22 mouse cellular contexts compared by ENCODE assay signal in genomic region chr4:142055600-142055999, GRCm38 (mm10). TPM values are rescaled to one million over a fixed set of nuclear protein-coding genes. Genes with fewer than 3 reads are reported as not detected.
DNase-seq lines count a peak whose midpoint lies in the region; ATAC-seq and TF ChIP-seq lines count a peak whose summit lies in the region.
"Had no signal": no experiment of that assay in that cellular context is flagged by ENCODE, and none has a peak within 500 bp of the region (broad histone marks: within the 10 kb centered on the region; RNA-seq: fewer than 3 reads in every experiment).

No protein-coding gene starts in this region.

- ATAC-seq in hindbrain, postnatal 0 days, result peak; percentile 48
- no peak for ATAC-seq in hindbrain, embryonic 12.5 days (ENCODE audit: low FRiP score)
- no peak for ATAC-seq in midbrain, postnatal 0 days (ENCODE audit: low FRiP score)
- ATAC-seq in midbrain, embryonic 13.5 days, result no peak
- ATAC-seq in stomach, postnatal 0 days (ENCODE audit: low FRiP score, low TSS enrichment), result peak; percentile 38
- ATAC-seq in CD4-positive, CD25-positive, alpha-beta regulatory T cell, adult 4 months, result no peak
- ATAC-seq: forebrain, embryonic 16.5 days; intestine, postnatal 0 days; lung, postnatal 0 days had no signal

- H3K4me1 ChIP-seq in hindbrain, postnatal 0 days (ENCODE audit: insufficient read depth, low read length), result peaks cover 7% of the 10 kb centered on the region; the same call in 1 of the 2 replicates
- peaks cover 4% of the 10 kb centered on the region for H3K4me1 ChIP-seq in hindbrain, embryonic 12.5 days
- no peaks in the 10 kb centered on the region for H3K4me1 ChIP-seq in midbrain, postnatal 0 days (ENCODE audit: insufficient read depth, low read length)
- H3K4me1 ChIP-seq in midbrain, embryonic 13.5 days (replicated peaks), result 0 out of 2 replicates have a peak, but pooled peaks cover 4% of the 10 kb centered on the region
- H3K4me1 ChIP-seq in stomach, postnatal 0 days (replicated peaks; ENCODE audit: control insufficient read depth, insufficient read depth), result peaks cover 10% of the 10 kb centered on the region; the same call in 1 of the 2 replicates
- H3K4me1 ChIP-seq: midbrain, embryonic 12.5 days had no signal

- no peak overlapping the region for H3K9ac ChIP-seq in hindbrain, postnatal 0 days (replicated peaks; ENCODE audit: low read length)
- H3K9ac ChIP-seq in hindbrain, embryonic 12.5 days, result no peak overlapping the region
- no peak overlapping the region for H3K9ac ChIP-seq in midbrain, postnatal 0 days (replicated peaks; ENCODE audit: low read length, poor library complexity, severe bottlenecking)
- H3K9ac ChIP-seq in midbrain, embryonic 13.5 days (replicated peaks), result no peak overlapping the region
- no peak overlapping the region for H3K9ac ChIP-seq in stomach, postnatal 0 days (ENCODE audit: low read length)
- H3K9ac ChIP-seq: hindbrain, embryonic 14.5 days; limb, embryonic 15.5 days; liver, embryonic 15.5 days; midbrain, embryonic 12.5 days had no signal

- peak; percentile 51 for DNase-seq in hindbrain, postnatal 0 days (ENCODE audit: low spot score)
- peak; percentile 53 for DNase-seq in midbrain, postnatal 0 days (ENCODE audit: low spot score)
- peak; percentile 93 to 94 for DNase-seq in cerebellum, postnatal 10 days
- no peak for DNase-seq in stomach, postnatal 0 days (ENCODE audit: low spot score)
- DNase-seq in natural killer cell, adult 2 months (ENCODE audit: low spot score in 2 of 2), result no peak
- DNase-seq: gastrocnemius, postnatal 25 days; heart, postnatal 14 days; layer of hippocampus, postnatal 36 days; right cerebral cortex, postnatal 25 days had no signal

- no peak for TF ChIP-seq CTCF in hindbrain, postnatal 0 days (IDR thresholded peaks at IDR 0.05; ENCODE audit: low read depth)
- no peak for TF ChIP-seq CTCF in midbrain, postnatal 0 days (IDR thresholded peaks at IDR 0.05)
- no peak for TF ChIP-seq CTCF in stomach, postnatal 0 days (IDR thresholded peaks at IDR 0.05; ENCODE audit: low read depth)

- H3K27ac ChIP-seq in hindbrain, postnatal 0 days, result no peak overlapping the region
- H3K27ac ChIP-seq in hindbrain, embryonic 12.5 days, result no peak overlapping the region
- H3K27ac ChIP-seq in midbrain, postnatal 0 days (ENCODE audit: low read depth, low read length), result no peak overlapping the region
- H3K27ac ChIP-seq in midbrain, embryonic 13.5 days, result no peak overlapping the region
- peak overlapping the region; percentile 56; the same call in 1 of the 2 replicates for H3K27ac ChIP-seq in stomach, postnatal 0 days (replicated peaks)
- H3K27ac ChIP-seq: hindbrain, embryonic 14.5 days; limb, embryonic 15.5 days; liver, embryonic 15.5 days; midbrain, embryonic 12.5 days had no signal

- no peak overlapping the region for H3K4me3 ChIP-seq in hindbrain, postnatal 0 days (ENCODE audit: low read length)
- no peak overlapping the region for H3K4me3 ChIP-seq in hindbrain, embryonic 12.5 days
- no peak overlapping the region for H3K4me3 ChIP-seq in midbrain, postnatal 0 days (ENCODE audit: low read depth, low read length)
- H3K4me3 ChIP-seq in midbrain, embryonic 13.5 days (replicated peaks), result no peak overlapping the region
- H3K4me3 ChIP-seq in stomach, postnatal 0 days (ENCODE audit: low read depth, low read length), result no peak overlapping the region
- H3K4me3 ChIP-seq: limb, embryonic 15.5 days; liver, embryonic 15.5 days; midbrain, embryonic 12.5 days had no signal

- no peaks in the 10 kb centered on the region for H3K9me3 ChIP-seq in hindbrain, postnatal 0 days (ENCODE audit: low read length)
- H3K9me3 ChIP-seq in hindbrain, embryonic 12.5 days (replicated peaks), result no peaks in the 10 kb centered on the region
- H3K9me3 ChIP-seq in midbrain, postnatal 0 days (ENCODE audit: low read length), result no peaks in the 10 kb centered on the region
- no peaks in the 10 kb centered on the region for H3K9me3 ChIP-seq in midbrain, embryonic 13.5 days
- no peaks in the 10 kb centered on the region for H3K9me3 ChIP-seq in stomach, postnatal 0 days (ENCODE audit: control insufficient read depth, low read length)
- H3K9me3 ChIP-seq: limb, embryonic 15.5 days; liver, embryonic 15.5 days; midbrain, embryonic 12.5 days had no signal

- no peak overlapping the region for H3K4me2 ChIP-seq in hindbrain, postnatal 0 days (ENCODE audit: low read depth, low read length)
- no peak overlapping the region for H3K4me2 ChIP-seq in hindbrain, embryonic 12.5 days (replicated peaks)
- H3K4me2 ChIP-seq in midbrain, postnatal 0 days (ENCODE audit: low read depth, low read length, poor library complexity, severe bottlenecking), result no peak overlapping the region
- H3K4me2 ChIP-seq in midbrain, embryonic 13.5 days (replicated peaks), result no peak overlapping the region
- no peak overlapping the region for H3K4me2 ChIP-seq in stomach, postnatal 0 days (replicated peaks; ENCODE audit: low read depth)
- H3K4me2 ChIP-seq: heart, embryonic 11.5 days; hindbrain, embryonic 14.5 days; limb, embryonic 15.5 days; liver, embryonic 15.5 days; midbrain, embryonic 12.5 days had no signal

- no peaks in the 10 kb centered on the region for H3K27me3 ChIP-seq in hindbrain, postnatal 0 days (ENCODE audit: insufficient read depth, low read length)
- no peaks in the 10 kb centered on the region for H3K27me3 ChIP-seq in hindbrain, embryonic 12.5 days
- no peaks in the 10 kb centered on the region for H3K27me3 ChIP-seq in midbrain, postnatal 0 days (ENCODE audit: insufficient read depth, low read length)
- no peaks in the 10 kb centered on the region for H3K27me3 ChIP-seq in midbrain, embryonic 13.5 days
- H3K27me3 ChIP-seq in stomach, postnatal 0 days (ENCODE audit: control insufficient read depth, insufficient read depth, low read length), result no peaks in the 10 kb centered on the region
- H3K27me3 ChIP-seq: CH12.LX; limb, embryonic 15.5 days; liver, embryonic 15.5 days; midbrain, embryonic 12.5 days had no signal

- H3K36me3 ChIP-seq in hindbrain, postnatal 0 days (ENCODE audit: insufficient read depth, low read length), result no peaks in the 10 kb centered on the region
- no peaks in the 10 kb centered on the region for H3K36me3 ChIP-seq in hindbrain, embryonic 12.5 days
- H3K36me3 ChIP-seq in midbrain, postnatal 0 days (ENCODE audit: insufficient read depth, low read length), result no peaks in the 10 kb centered on the region
- no peaks in the 10 kb centered on the region for H3K36me3 ChIP-seq in midbrain, embryonic 13.5 days
- H3K36me3 ChIP-seq in stomach, postnatal 0 days (ENCODE audit: control insufficient read depth, insufficient read depth, low read length), result no peaks in the 10 kb centered on the region; the same call in 1 of the 2 replicates
- H3K36me3 ChIP-seq: limb, embryonic 15.5 days; liver, embryonic 15.5 days; midbrain, embryonic 12.5 days had no signal

- TF ChIP-seq EP300 in stomach, postnatal 0 days (optimal IDR thresholded peaks at IDR 0.05), result no peak

- 65% methylated on average over 8 of the region's 8 CpGs for WGBS in hindbrain, postnatal 0 days
- WGBS in hindbrain, embryonic 12.5 days, result 80% methylated on average over 8 of the region's 8 CpGs
- 89% methylated on average over 8 of the region's 8 CpGs for WGBS in midbrain, postnatal 0 days
- 87% methylated on average over 8 of the region's 8 CpGs for WGBS in midbrain, embryonic 13.5 days
- WGBS in stomach, postnatal 0 days, result 75% methylated on average over 8 of the region's 8 CpGs

RNA-seq across cellular contexts. Expression of gene Tmem51, which starts 28.5 kb away (rescaled TPM):
- total RNA-seq in hindbrain, postnatal 0 days (2014; rRNA removed), result 7.5 and 7.6 TPM in 2 replicates
- polyA plus RNA-seq in hindbrain, postnatal 0 days (2015; fragmentation: Nextera tagmentation; extraction: Ambion mirVana), result 7.8 and 8.6 TPM in 2 replicates
- polyA plus RNA-seq in hindbrain, embryonic 12.5 days (2016; fragmentation: Nextera tagmentation; extraction: Ambion mirVana), result 7.1 and 8.7 TPM in 2 replicates
- total RNA-seq in midbrain, postnatal 0 days (2014; rRNA removed), result 5.9 and 7.1 TPM in 2 replicates
- 7.9 and 9.4 TPM in 2 replicates for polyA plus RNA-seq in midbrain, postnatal 0 days (2015; fragmentation: Nextera tagmentation; extraction: Ambion mirVana)
- polyA plus RNA-seq in midbrain, embryonic 13.5 days (2015; fragmentation: Nextera tagmentation; extraction: Ambion mirVana), result 5.7 and 6.4 TPM in 2 replicates
- 79.0 and 90.0 TPM in 2 replicates for polyA plus RNA-seq in stomach, postnatal 0 days (2015; fragmentation: Nextera tagmentation; extraction: Ambion mirVana)
- under 1 TPM; 0.86 to 0.96 TPM for polyA plus RNA-seq in CD4-positive, CD25-positive, alpha-beta regulatory T cell, adult 4 months (2017; shearing (Covaris generic))
- total RNA-seq: MEL had no signal

RNA-seq across cellular contexts. Expression of gene Fhad1, which starts 40.7 kb away (rescaled TPM):
- 2.0 and 16.9 TPM in 2 replicates for total RNA-seq in hindbrain, postnatal 0 days (2014; rRNA removed)
- polyA plus RNA-seq in hindbrain, postnatal 0 days (2015; fragmentation: Nextera tagmentation; extraction: Ambion mirVana), result 5.8 and 7.5 TPM in 2 replicates
- 5.2 and 6.2 TPM in 2 replicates for polyA plus RNA-seq in hindbrain, embryonic 12.5 days (2016; fragmentation: Nextera tagmentation; extraction: Ambion mirVana)
- total RNA-seq in midbrain, postnatal 0 days (2014; rRNA removed), result 3.6 and 5.6 TPM in 2 replicates
- polyA plus RNA-seq in midbrain, postnatal 0 days (2015; fragmentation: Nextera tagmentation; extraction: Ambion mirVana), result 6.6 and 7.2 TPM in 2 replicates
- 3.0 and 3.4 TPM in 2 replicates for polyA plus RNA-seq in midbrain, embryonic 13.5 days (2015; fragmentation: Nextera tagmentation; extraction: Ambion mirVana)
- 4.9 and 6.0 TPM in 2 replicates for polyA plus RNA-seq in stomach, postnatal 0 days (2015; fragmentation: Nextera tagmentation; extraction: Ambion mirVana)
- polyA plus RNA-seq in CD4-positive, CD25-positive, alpha-beta regulatory T cell, adult 4 months (2017; shearing (Covaris generic)), result 1 to 10 TPM in 1 of 2 experiments, not detected in 1; 1.0 TPM
- total RNA-seq: MEL had no signal

Comparison
In these comparisons a context has a peak if more than half of its experiments do, and no peak if none do; other contexts are left out.
1. ATAC-seq: peak in hindbrain, postnatal 0 days (single experiment) and stomach, postnatal 0 days (single experiment); none in hindbrain, embryonic 12.5 days (single experiment), midbrain, postnatal 0 days (single experiment), midbrain, embryonic 13.5 days (single experiment) and CD4-positive, CD25-positive, alpha-beta regulatory T cell, adult 4 months (single experiment).
2. DNase-seq: peak in hindbrain, postnatal 0 days (single experiment), midbrain, postnatal 0 days (single experiment) and cerebellum, postnatal 10 days (2 of 2); none in stomach, postnatal 0 days (single experiment) and natural killer cell, adult 2 months (0 of 2).